Mouse (Mus musculus) fibroblast of lung, adult 2 months (primary cell): ENCODE data around the gene Cacna1h.

Experiments
- DNase-seq: peaks from one replicate; pipeline ENCODE4 v3.0.0-alpha.2; 2011; ENCODE audit warnings: low read depth

The Cacna1h gene

DNA sequence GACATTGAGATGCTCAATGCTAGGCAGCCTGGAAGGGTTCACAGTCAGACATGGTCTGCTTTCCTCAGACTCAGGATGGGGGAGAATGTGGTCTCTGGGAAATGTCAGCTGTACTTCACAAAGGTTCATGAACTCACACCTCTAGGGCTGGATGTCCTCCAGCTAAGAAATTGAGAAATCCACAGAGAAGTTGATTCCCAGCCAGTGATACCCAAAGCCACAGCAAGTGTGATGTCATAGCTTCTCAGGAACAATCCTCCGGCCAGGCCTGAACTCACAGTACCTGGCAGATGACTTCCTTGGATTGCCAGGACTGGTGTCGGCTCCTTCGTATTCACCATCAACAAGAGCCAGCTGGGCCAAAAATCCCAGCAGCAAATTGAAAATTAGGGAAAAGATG is 12.3 kb upstream of the Cacna1h start:
- DNase-seq, result peak; percentile 15

DNA sequence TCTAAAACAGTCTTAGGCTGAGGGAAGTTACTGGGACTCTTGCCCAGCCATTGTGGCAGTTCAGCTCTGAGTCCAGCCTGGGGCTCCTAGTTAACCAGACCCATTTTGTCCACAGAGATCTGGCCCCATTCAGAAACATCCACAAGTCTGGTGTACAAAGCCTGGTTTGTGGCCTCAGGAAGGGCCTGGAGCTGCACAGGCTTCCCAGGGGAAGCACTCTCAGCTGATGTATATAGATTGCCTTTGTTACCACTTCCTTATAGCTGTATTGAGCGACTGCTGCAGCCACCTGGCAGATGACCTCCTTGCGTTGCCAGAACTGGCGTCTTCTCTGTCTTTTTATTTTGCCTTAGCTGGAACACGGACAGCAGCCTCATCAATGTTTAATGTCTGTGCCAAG is 11.5 kb upstream of the Cacna1h start:
- DNase-seq, result no peak

DNA sequence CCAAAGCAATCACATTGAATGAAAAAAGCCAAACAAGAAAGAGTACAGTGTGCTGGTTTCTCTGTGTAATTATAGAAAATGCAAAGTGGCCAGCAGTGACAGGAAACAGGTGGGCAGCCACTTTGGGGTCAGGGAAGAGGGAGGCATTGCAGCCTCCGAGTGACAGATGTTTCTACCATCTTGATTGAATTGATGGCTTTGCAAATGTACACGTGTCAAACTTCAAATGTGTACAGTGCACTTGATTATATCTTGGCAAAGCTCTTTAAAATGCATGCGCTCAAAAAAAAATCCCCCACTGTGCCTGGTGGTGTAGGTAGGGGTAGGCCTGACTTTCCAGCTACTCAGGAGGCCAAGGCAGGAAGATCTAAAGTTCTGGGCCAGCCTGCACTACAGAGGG is 9.3 kb upstream of the Cacna1h start:
- DNase-seq, result no peak

DNA sequence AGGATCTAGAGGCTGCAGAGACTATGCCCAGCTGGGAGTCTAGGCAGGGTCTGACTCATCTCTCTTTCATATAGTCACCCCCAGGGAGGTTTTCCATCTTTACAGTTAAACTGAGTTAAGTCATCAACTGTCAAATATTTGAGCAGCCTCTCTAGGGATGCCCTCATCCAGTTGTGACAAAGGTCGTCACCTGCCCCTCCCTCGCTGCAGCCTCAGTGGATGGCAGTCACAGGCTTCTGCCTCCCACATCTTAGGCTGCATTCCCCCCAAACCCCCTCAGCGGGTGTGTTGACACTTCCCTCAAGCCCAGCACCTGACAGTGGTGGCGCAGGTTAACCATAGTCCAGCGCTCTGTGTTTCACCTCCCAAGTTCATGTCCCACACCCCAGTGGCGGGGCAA is 7.8 kb upstream of the Cacna1h start:
- DNase-seq, result no peak

DNA sequence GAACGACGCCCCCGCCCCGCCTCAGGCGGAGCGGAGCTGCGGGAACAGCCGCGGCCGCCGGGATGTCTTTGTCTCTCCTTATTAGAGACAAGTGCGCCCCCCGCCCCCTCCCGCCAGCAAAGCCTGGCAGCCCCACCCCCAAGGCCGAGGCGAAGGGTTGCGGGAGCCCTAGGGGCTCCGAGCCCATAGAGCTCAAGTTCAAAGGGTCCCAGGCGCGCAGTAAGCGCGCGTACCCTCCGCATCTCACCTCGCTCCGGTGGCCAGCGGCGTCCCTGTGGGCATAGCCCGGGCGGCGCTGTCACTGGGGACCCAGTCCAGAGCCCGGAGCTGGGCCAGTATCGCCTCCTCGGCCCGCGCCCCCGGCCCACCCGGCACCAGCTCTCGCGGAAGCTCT is 363 bp downstream of the Cacna1h start:
- DNase-seq, result no peak

DNA sequence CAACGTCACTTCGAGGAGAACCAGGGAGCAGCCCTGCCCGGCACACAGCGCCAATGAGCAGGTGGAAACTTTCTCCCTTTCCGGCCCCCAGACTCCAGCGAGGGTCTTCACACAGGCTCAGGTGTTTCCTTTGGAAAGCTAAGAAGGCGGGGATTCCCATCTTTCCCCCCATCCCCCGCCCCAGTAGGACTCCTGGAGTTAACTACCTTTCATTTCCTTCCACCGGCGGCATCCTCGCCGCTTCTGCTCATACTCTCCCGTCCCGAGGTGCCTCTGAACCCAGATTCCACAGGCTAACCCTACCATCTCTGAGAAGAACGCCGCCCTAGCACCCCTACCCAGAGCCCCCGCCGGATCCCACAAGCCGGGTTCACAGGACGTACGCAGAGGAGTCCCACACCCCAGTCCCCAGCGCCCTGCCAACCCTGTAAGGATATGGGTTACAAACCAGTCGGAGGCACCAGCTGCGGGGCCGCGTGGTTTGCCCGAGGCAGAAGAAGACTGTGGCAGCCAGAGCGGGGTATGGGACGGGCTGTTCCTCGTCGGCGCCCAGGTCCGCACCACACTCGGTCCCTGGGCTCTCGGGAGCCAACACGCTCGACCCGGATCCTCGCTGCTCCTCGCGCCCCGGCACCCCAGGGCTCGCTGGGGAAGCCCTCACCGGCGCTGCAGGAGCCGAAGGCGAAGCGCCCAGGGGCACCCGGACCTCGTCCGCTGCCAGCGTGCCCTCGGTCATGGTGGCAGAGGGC is 976 bp downstream of the Cacna1h start:
- DNase-seq, result no peak

DNA sequence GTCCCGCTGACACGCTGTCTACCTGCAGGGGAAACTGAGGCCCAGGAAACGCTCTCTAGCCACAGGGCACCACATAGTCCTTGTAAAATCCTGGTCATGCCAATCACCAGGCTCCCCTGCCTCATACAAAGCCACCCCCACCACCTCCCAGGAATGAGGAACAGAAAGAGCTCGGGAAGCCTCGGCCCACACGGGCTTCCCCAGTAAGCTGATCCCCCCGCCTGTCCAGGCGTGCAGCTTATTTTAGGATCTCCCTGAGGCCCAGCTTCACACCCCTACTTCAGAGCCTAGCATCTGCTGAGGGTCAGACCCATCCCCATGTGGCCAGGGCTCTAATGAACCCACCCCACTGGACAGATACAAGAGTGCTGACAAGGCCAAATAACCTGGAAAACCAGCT is 3.0 kb downstream of the Cacna1h start:
- DNase-seq, result no peak

DNA sequence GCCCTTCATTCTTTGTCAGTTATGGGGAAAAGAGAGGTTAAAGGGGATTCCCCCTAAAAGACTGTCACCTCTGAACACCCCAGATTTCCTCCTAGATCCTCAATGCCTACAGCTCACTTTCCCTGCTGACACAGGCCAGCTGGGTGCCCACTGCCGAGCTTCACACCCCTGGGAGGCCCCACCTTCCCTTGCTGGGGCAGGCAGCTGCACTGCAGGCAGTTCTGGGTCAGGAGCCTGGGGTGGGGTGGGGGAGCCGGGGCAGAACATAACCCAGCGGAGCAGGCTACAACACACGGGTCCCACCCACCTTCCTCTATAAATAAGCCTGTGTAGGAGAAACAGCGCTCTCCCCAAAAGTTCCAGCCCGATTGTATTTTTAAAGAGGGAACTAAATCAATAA is 3.7 kb downstream of the Cacna1h start:
- no peak for DNase-seq

DNA sequence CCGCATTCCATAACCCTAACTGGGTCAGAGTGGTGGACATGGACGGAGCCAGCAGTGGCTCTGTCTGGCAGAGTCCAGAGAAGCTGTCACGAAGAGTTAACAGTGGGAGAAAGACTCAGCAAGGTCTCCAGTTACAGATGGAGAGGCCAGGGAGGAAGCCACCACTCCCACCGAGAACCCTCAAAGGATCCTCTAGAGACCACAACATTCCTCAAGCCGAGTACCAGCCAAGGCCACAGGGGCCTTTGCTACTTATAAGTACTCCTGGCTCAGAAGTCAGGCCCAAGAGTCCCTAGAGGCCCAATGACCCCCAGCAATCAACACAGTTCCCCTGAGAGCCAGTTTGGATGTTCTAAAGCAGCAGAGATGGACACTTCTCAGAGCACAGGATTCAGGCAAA is 4.3 kb downstream of the Cacna1h start:
- DNase-seq, result no peak

DNA sequence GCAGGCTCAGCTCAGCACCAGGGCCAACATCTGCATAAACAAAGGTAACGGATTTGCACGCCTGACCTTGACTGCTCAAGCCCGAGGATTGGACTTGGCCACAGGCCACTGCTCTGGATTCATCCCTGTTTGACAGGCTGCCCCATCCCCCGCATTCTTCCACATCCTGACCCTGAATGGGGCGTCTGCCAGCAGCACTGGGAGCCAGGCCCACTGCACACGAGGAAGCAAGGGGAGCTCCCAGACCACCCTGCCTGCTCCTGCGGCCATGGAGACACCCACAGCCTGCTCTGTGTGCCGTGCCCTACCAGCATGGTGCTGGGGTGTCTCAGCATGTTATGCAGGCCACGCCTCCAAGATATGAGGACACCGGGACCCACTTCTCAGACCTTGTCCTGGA is 6.1 kb downstream of the Cacna1h start:
- no peak for DNase-seq

DNA sequence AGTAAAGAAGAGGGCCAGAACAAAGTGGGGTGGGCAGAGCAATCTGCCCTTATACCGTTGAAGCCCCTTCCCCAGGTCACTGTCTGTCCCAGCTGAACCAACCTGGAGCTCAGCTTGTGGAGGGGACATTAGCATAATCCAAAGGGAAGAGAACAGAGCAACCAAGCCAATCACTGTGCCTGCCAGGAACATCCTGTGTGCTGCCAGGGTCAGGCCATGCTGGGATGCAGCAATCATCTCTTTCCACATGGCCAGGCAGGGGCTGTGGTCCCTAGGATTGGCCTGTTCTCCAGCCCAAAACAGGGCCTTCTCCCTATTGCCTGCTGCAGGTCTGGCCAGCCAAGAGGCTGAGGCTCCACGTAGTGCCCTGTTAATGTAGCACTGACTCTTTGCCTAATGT is 7.6 kb downstream of the Cacna1h start:
- no peak for DNase-seq

DNA sequence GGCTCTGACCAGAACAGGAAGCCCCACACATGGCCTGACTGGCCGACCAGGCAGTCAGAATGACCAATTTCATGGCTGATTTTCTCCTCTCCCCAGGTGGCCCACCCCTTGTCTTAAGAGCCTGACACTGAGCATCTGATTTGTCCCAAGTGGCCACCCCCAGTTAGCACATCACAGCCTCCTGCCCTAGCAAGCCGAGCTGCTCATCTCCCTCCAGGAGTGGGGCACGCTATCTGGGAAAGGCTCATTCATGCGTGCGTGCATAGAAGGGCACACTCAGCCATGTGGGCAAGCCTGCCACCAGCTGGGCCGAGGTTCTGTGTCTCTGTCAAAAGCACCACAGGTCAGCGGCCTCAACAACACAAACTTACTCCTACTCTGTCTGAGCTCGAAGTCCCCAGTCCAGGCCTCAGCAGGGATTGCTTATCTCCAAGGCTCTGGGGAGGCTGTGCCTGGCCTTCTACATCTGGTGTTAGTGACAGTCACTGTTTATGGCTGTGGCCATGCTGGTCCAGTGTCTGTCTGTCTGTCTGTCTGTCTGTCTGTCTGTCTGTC is 9.0 kb downstream of the Cacna1h start:
- no peak for DNase-seq

DNA sequence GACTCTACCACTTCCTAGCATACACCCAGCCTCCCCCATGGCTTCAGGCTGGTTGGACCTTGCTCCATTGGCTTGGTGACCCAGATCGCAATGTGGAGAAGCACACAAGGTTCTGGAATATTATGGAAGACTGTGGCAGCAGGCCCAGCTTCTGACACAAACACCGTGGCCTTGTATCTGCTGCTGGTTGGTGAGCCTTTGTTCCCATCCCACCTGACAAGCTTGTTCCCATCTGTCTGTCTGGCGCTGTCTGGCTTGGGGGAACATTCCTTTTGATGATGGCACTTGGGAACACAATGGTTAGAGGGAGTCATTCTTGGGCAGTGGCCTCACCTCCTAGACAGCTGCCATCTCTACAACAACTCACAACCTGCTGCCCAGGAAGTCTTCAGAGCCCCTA is 12.6 kb downstream of the Cacna1h start:
- no peak for DNase-seq

DNA sequence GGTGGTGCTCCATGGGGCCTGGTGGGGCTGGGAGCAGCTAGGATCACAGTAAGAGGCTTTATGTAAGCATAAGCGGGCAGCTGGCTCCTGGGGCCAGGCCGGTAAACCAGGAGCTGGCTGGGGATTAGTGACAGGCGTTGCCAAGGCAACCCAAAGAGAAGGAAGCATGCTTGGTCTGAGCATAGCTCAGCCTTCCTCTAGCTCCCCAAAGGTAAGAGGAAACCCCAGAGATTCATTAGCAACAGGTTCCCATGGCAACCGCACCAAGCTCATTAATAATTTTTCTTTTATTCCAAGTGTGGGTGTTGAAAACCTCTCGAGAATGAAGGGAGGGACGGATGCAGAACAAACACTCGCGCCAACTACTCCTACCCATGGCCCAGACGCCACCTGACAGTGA is 14.7 kb downstream of the Cacna1h start:
- DNase-seq, result no peak

DNA sequence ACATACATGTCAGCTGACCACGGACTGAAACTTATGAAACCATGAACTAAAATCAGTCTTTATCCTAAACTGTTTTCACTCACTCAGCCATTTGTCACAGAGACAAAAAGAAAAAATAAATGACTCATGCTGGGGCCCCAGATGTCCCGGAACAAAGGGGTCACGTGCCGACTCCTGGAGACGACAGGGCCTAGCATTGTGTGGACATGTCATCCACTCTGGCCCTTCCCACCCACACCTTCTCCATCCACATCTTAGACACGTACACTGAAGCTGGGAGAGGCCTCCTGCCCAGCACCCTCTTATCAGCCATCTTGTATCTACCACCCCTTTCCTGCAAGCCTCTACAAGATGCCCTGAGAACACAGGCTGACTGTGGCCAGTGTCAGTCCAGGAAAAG is 15.6 kb downstream of the Cacna1h start:
- no peak for DNase-seq

DNA sequence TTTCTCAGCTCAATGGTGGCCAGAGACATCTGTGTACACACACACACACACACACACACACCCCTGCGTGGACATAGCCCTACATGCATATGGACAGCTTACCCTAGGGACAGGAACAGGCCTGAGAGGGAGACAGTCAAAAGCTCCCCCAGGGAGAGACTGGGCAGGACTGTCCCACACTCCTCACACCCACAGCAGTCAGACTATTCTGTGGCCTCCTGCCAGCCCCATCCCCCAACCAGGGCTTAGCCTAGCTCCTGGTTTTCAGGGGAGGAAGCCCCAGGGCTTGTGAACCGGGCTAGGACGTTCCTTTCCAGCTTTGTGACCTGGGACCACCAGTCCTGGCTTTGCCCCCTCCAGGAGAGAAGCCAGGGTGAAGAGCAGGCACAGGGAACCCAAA is 17.4 kb downstream of the Cacna1h start:
- DNase-seq, result no peak

DNA sequence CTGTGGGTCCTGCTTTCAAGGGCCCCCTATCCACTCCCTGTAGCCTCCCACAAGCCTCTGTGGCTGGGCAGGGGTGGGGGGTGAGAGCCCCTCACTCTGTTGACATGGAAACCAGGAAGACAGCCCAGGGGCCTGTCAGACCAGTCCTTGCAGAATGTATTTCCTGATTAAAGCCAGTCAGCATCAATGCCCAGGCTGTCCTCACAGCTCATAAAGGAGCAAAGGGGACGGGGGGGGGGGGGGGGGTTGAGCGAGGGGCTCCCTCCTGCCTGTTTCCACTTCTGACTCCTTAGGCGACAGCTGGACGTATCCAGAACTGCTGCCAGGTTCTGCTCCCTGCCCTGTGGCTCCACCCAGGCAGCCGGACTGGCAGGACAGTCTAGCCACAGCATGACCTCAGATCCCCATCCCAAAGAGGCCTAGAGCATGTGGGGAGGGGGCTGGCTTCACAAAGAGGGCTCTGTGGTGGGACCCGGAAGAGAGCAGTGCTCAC is 18.1 kb downstream of the Cacna1h start:
- no peak for DNase-seq

DNA sequence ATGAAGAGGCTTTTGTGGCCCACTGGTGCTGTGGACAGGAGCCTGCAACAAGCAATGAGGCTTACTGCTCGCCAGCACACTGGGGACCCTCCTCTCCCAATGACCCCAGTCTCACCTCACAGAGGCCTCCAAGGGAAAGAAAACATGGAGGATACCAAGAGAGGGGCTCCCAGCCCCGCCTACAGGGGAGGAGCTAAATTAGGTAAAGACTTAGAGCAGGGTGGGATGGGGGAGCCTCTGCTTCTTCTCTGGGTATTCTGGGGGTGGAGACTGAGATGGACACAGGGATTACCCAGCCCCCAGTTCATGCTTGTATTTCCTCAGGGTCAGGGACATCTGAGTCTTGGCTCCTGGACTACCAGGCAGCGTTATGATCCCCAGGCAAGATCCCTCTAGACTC is 18.7 kb downstream of the Cacna1h start:
- DNase-seq, result no peak

DNA sequence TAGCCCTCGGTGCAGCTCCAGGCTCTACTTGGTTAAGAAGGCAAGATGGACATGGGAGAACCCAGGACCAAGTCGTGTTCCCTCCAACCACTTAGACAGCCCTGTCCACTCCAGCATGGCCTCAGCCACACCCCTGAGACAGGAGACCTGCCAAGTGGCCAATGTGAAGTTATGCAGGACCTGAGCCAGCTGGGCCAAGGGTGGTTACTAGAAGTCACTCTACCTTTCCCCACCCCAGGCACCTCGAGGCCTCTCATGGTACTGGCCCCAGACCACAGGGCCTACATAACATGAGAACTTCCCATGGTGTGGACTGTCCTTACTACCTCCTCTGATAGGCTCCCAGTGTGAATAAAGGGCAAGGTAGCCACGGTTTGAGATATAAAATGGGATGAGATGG is 19.4 kb downstream of the Cacna1h start:
- no peak for DNase-seq

DNA sequence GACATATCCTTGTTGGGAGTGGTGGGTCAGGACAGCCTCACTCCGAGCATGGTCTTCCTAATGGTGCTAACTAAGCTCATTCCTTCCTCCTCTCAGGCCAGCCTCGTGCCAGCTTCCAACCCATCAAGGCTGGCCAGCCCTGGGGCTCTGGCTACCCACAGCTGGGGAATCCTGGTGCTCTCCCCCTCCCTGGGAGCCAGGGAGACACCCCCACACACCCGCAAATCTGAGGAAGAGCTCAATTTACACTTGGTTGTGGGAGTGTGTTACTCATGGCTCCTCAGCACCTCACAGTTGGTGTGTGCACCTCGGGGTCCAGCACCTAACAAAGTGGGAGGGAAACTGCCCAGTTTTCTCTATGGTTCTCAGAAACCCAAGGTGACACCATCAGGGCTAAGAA is 22.3 kb downstream of the Cacna1h start:
- no peak for DNase-seq

DNA sequence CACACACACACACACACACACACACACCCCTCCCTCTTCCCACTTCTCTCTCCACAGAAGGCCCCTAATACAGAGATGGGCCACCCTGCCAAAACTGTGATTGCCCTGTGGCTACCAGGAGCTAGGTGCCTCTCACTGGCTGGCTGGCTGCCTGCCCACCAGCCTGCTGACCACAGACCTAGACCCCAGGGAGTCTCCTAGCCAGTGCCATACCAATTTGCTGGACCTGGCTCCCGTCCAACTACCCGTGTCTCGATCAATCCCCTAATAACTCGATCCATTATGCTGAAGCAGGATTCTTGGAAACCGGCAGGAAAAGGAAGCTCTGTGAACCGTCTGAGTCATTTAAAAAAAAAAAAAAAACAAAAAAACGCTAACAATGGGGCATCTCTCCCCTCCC is 22.8 kb downstream of the Cacna1h start:
- DNase-seq, result peak; percentile 57

DNA sequence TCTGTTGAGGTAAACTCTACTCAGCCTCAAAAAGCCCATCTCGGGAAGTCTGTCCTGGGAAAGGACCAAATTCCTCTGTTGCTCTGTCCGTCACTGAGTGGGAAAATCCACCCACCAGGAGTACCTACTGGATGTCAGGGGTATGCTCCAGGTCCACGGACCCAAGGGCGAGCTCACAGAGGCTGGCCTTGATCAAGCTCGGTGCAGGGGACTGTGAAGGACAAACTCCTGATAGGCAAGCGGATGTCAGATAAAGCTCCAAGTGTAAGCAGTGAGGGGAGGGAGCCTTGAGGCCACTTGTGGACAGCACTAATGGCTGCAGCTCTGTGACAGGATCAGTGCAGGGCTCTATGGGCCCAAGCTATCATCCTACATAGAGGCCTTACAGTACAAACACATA is 23.4 kb downstream of the Cacna1h start:
- DNase-seq, result no peak

DNA sequence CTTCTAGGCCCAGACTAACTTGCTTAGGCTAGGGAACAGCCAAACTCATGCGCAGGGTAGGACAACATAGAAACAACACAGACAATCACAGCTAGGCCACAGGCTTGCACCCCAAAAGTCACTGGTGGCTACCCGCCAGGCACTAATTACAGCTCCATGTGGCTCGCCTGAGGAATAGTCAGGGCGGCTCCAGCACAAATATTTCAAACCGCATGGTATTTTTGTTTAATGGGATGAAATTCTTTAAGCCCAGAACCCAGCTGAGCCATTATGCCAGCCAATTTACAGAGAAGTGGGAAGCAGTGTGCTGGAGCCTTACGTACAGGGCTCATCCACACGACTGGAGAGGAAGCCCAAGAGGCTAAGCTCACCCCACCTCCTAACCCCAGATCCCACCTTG is 24.0 kb downstream of the Cacna1h start:
- DNase-seq, result no peak

DNA sequence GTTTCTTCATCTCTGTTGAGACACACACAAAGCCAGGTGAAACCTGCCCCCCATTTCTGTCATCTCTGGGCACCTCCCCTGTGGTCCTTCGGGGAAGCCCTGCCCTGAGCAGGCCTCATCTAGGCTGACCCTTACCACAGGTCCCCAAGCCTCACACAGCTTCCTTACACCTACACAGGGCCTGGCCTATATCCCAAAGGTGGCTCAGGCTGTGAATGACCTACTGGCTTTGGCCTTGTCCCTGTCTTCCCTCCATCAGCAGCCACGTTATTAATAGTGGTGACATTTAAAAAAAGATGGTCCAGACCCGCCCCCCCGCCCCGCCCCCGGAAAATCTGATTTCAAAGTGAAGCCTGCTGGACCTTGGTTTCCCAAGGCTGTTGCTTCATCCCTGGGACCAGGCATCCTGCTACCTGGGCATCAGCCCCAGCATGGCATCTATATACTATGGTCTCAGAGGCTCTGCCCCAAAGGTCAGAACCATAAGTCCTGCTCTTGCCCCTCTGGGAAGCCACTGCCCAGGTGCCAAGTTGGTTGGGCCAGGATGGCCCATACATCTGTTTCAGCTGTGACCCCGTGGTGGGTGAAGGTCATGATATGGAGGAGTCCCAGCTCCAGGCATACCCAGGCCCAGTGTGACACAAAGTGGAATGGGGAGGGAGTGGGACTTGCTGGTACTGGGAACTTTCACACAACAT is 25.1 kb downstream of the Cacna1h start:
- DNase-seq, result no peak
